Mouse (Mus musculus): ENCODE measurements around the gene Ranbp2.

GRCm38 (mm10) chr10:58479954-58480490 is 33.3 kb downstream of the Ranbp2 start:
- TF ChIP-seq POLR2A (IDR thresholded peaks at IDR 0.05; ENCODE audit: control insufficient read depth, extremely low read depth, insufficient read depth, low read length, poor library complexity) (no peak), CTCF (IDR thresholded peaks at IDR 0.05; ENCODE audit: borderline replicate concordance, control insufficient read depth, extremely low read depth, insufficient read depth, low read length, poor library complexity) (no peak)
